Mouse (Mus musculus) small intestine, adult 2 months (tissue): Measurements from ENCODE around the gene Nkain2.

ENCODE experiments used
- CTCF ChIP-seq: fragments of 200-500 bp; IDR thresholded peaks from 2 replicates; pipeline ENCODE4 v1.5.1; 2012; ENCODE audit warnings: low read depth, mild to moderate bottlenecking, control low read depth, inconsistent platforms, low read length, moderate library complexity, mixed read lengths; ENCODE audit not compliant: insufficient replicate concordance, insufficient read length; ENCODE audit errors: extremely low read depth
- POLR2A ChIP-seq: fragments of 200-500 bp; IDR thresholded peaks from 2 replicates; pipeline ENCODE4 v1.6.1; 2012; ENCODE audit warnings: low read depth, mild to moderate bottlenecking, control low read depth, inconsistent platforms, low read length, moderate library complexity

GRCm38 (mm10) chr10:32494591-32495182, 395.6 kb downstream of the Nkain2 start:
- TF ChIP-seq CTCF (no peak), POLR2A (no peak)
